Mouse (Mus musculus) midbrain, postnatal 0 days (tissue): ENCODE data around the gene Cpsf2. TPM values are rescaled to one million over a fixed set of nuclear protein-coding genes. Genes with fewer than 3 reads are reported as not detected.
A peak's percentile ranks its signal among the peaks of the same experiment; 100 is the strongest.
"Not testable (repeated sequence)": the region's sequence is repeated elsewhere in the genome, so short reads cannot be mapped to it uniquely, and the experiment has no call there.

Source experiments
- ATAC-seq: fragments of 200-750 bp; cut with Nextera tagmentation; 2 replicates; pipeline ENCODE4 v1.8.0; 2017; ENCODE audit warnings: moderate number of reproducible peaks, mild to moderate bottlenecking, moderate TSS enrichment, moderate library complexity; ENCODE audit not compliant: low FRiP score
- DNase-seq: peaks from one replicate; pipeline ENCODE4 v3.0.0-alpha.2; 2015; ENCODE audit warnings: low spot score
- H3K27ac ChIP-seq: fragments of 300-500 bp; sonication (generic); 2 replicates; pipeline ENCODE4 v1.5.1; 2014; ENCODE audit warnings: low read depth, mild to moderate bottlenecking, low read length, mixed read lengths
- H3K27me3 ChIP-seq: fragments of 300-500 bp; sonication (generic); 2 replicates; pipeline ENCODE4 v1.6.1; 2014; ENCODE audit warnings: low read length, control low read depth, mixed read lengths; ENCODE audit not compliant: insufficient read depth
- H3K36me3 ChIP-seq: fragments of 300-500 bp; sonication (generic); 2 replicates; pipeline ENCODE4 v1.6.1; 2014; ENCODE audit warnings: low read length, control low read depth, mixed read lengths; ENCODE audit not compliant: insufficient read depth
- H3K4me1 ChIP-seq: fragments of 300-500 bp; sonication (generic); 2 replicates; pipeline ENCODE4 v1.6.1; 2014; ENCODE audit warnings: mild to moderate bottlenecking, control low read depth, antibody characterized with exemption, low read length, mixed read lengths; ENCODE audit not compliant: insufficient read depth
- H3K4me2 ChIP-seq: fragments of 300-500 bp; sonication (generic); 2 replicates; pipeline ENCODE4 v1.6.1; 2014; ENCODE audit warnings: low read depth, mild to moderate bottlenecking, low read length, mixed read lengths; ENCODE audit not compliant: poor library complexity, severe bottlenecking
- H3K4me3 ChIP-seq: fragments of 300-500 bp; sonication (generic); 2 replicates; pipeline ENCODE4 v1.5.1; 2014; ENCODE audit warnings: low read depth, mild to moderate bottlenecking, low read length, moderate library complexity
- H3K9ac ChIP-seq: fragments of 300-500 bp; sonication (generic); replicated peaks from 2 replicates; pipeline ENCODE4 v1.6.1; 2014; ENCODE audit warnings: mild to moderate bottlenecking, low read length, moderate library complexity, mixed read lengths; ENCODE audit not compliant: poor library complexity, severe bottlenecking
- H3K9me3 ChIP-seq: fragments of 300-500 bp; sonication (generic); 2 replicates; pipeline ENCODE4 v1.6.1; 2016; ENCODE audit warnings: low read length, control low read depth
- CTCF ChIP-seq: IDR thresholded peaks from 2 replicates; pipeline ENCODE4 v1.5.1; 2016; ENCODE audit warnings: antibody characterized with exemption, mild to moderate bottlenecking
- WGBS: fragments of 180-500 bp; shearing (Covaris S2); extraction: QIAGEN DNeasy Blood & Tissue Kit; methylation state at CpG from one replicate; pipeline ENCODE4 v1.1.7; 2014; 5-methylcytosine and 5-hydroxymethylcytosine counted together
- polyA plus RNA-seq: library from polyadenylated mRNA; unstranded; fragments of >200 nt; fragmentation: Nextera tagmentation; extraction: Ambion mirVana; gene quantifications from 2 replicates; pipeline ENCODE4 v1.2.1, GENCODE M21; 2015
- total RNA-seq: library from RNA; depleted of rRNA; stranded (reverse); fragments of >200 nt; gene quantifications from 2 replicates; pipeline ENCODE4 v1.2.3, GENCODE M21; 2014; rRNA removed

The Cpsf2 gene
- total RNA-seq (28.0 and 28.5 TPM in 2 replicates), polyA plus RNA-seq (25.2 and 25.5 TPM in 2 replicates)

GRCm38 (mm10) chr12:101975601-101976571 lies at the start of gene Cpsf2:
Gene Cpsf2 (plus strand): TSS chr12:101975988.
- peak within 1 kb of the TSS; percentile 65 for H3K4me2 ChIP-seq
- DNase-seq = peak; percentile 88
- H3K4me3 ChIP-seq = peak within 1 kb of the TSS; percentile 64
- ATAC-seq = peak; percentile 97
- peaks cover 12% of the 10 kb centered on the region; the same call in 1 of the 2 replicates for H3K4me1 ChIP-seq
- peak within 1 kb of the TSS; percentile 90 for H3K27ac ChIP-seq
- no peak; the same call in 1 of the 2 replicates for TF ChIP-seq CTCF
- H3K9ac ChIP-seq = peak within 1 kb of the TSS; percentile 72
- H3K9me3 ChIP-seq = no peaks in the 10 kb centered on the region
- H3K27me3 ChIP-seq = no peaks in the 10 kb centered on the region
- H3K36me3 ChIP-seq = no peaks in the 10 kb centered on the region
- WGBS = under 1% methylated on average over 72 of the region's 77 CpGs

GRCm38 (mm10) chr12:101928423-101928822 lies 47.4 kb upstream of the Cpsf2 start:
- Histone ChIP-seq H3K27ac (no peak overlapping the region), H3K27me3 (no peaks in the 10 kb centered on the region), H3K4me3 (no peak overlapping the region), H3K4me2 (no peak overlapping the region), H3K9ac (no peak overlapping the region), H3K9me3 (no peaks in the 10 kb centered on the region), H3K36me3 (peaks cover 44% of the 10 kb centered on the region; the same call in 1 of the 2 replicates), H3K4me1 (no peaks in the 10 kb centered on the region)
- TF ChIP-seq CTCF = no peak
- WGBS = 88% methylated on average over 1 of the region's 1 CpGs
- DNase-seq = no peak
- ATAC-seq = no peak

GRCm38 (mm10) chr12:101935223-101935622 lies 40.6 kb upstream of the Cpsf2 start:
- no peaks in the 10 kb centered on the region for H3K27me3 ChIP-seq
- peaks cover 44% of the 10 kb centered on the region for H3K36me3 ChIP-seq
- WGBS = 96% methylated on average over 3 of the region's 3 CpGs

GRCm38 (mm10) chr12:101937572-101937971 lies 38.2 kb upstream of the Cpsf2 start:
- Histone ChIP-seq H3K9me3 (no peaks in the 10 kb centered on the region), H3K4me1 (no peaks in the 10 kb centered on the region), H3K27ac (no peak overlapping the region), H3K4me3 (no peak overlapping the region), H3K4me2 (no peak overlapping the region), H3K9ac (no peak overlapping the region), H3K36me3 (peaks cover 43% of the 10 kb centered on the region), H3K27me3 (no peaks in the 10 kb centered on the region)
- WGBS = 82% methylated on average over 7 of the region's 7 CpGs
- DNase-seq (no peak), ATAC-seq (no peak)
- peak; percentile 15; the same call in 1 of the 2 replicates for TF ChIP-seq CTCF

More at GRCm38 (mm10) chr12:101935223-101935622, 40.6 kb upstream of the Cpsf2 start:
- no peaks in the 10 kb centered on the region for H3K9me3 ChIP-seq
- H3K27ac ChIP-seq = no peak overlapping the region
- no peak overlapping the region for H3K9ac ChIP-seq
- H3K4me3 ChIP-seq = no peak overlapping the region
- ATAC-seq (no peak), DNase-seq (no peak)
- TF ChIP-seq CTCF = no peak
- no peak overlapping the region for H3K4me2 ChIP-seq
- H3K4me1 ChIP-seq = no peaks in the 10 kb centered on the region

GRCm38 (mm10) chr12:101947986-101948385 lies 27.8 kb upstream of the Cpsf2 start:
- H3K9me3 ChIP-seq = no peaks in the 10 kb centered on the region
- no peaks in the 10 kb centered on the region for H3K27me3 ChIP-seq
- ATAC-seq (no peak), DNase-seq (no peak)
- no peak overlapping the region for H3K27ac ChIP-seq
- no peaks in the 10 kb centered on the region for H3K4me1 ChIP-seq
- no peak for TF ChIP-seq CTCF
- H3K9ac ChIP-seq = no peak overlapping the region
- 89% methylated on average over 8 of the region's 8 CpGs for WGBS
- peaks cover 22% of the 10 kb centered on the region; the same call in 1 of the 2 replicates for H3K36me3 ChIP-seq
- H3K4me2 ChIP-seq = no peak overlapping the region
- H3K4me3 ChIP-seq = no peak overlapping the region

- no peaks in the 10 kb centered on the region for H3K4me1 ChIP-seq
- H3K9ac ChIP-seq = no peak overlapping the region
- no peak overlapping the region for H3K27ac ChIP-seq
- 73% methylated on average over 4 of the region's 4 CpGs for WGBS
- H3K36me3 ChIP-seq = peaks cover 22% of the 10 kb centered on the region; the same call in 1 of the 2 replicates
- H3K27me3 ChIP-seq = no peaks in the 10 kb centered on the region
- ATAC-seq (no peak), DNase-seq (no peak)
- no peak for TF ChIP-seq CTCF
- no peaks in the 10 kb centered on the region for H3K9me3 ChIP-seq
- no peak overlapping the region for H3K4me2 ChIP-seq
- H3K4me3 ChIP-seq = no peak overlapping the region
Observed at GRCm38 (mm10) chr12:101948801-101949200, 27.0 kb upstream of the Cpsf2 start.

- H3K4me2 ChIP-seq, H3K27ac ChIP-seq, H3K9me3 ChIP-seq, H3K4me1 ChIP-seq, H3K9ac ChIP-seq, H3K36me3 ChIP-seq, DNase-seq, ATAC-seq, H3K4me3 ChIP-seq, H3K27me3 ChIP-seq: not testable (repeated sequence)
- WGBS = 99% methylated on average over 8 of the region's 8 CpGs
Observed at GRCm38 (mm10) chr12:101955821-101956220, 20.0 kb upstream of the Cpsf2 start.
